Mouse (Mus musculus) macrophage (primary cell): Measurements from ENCODE around the gene A730071L15Rik. TPM values are rescaled to one million over a fixed set of nuclear protein-coding genes. Genes with fewer than 3 reads are reported as not detected.

Experiments
- H3K27ac ChIP-seq: fragments of 350-480 bp; formaldehyde crosslinking; 2 replicates; pipeline ENCODE4 v1.9.0; 2021
- H3K36me3 ChIP-seq: fragments of 350-480 bp; formaldehyde crosslinking; 2 replicates; pipeline ENCODE4 v1.9.0; 2021; ENCODE audit errors: inconsistent target
- H3K4me3 ChIP-seq: fragments of 350-480 bp; formaldehyde crosslinking; 2 replicates; pipeline ENCODE4 v1.9.0; 2021; ENCODE audit errors: inconsistent target
- H3K79me2 ChIP-seq: fragments of 350-480 bp; formaldehyde crosslinking; 2 replicates; pipeline ENCODE4 v1.9.0; 2021; ENCODE audit errors: inconsistent target
- WGBS: methylation state at CpG from one replicate; pipeline ENCODE4 v1.1.7; 2026; ENCODE audit warnings: inconsistent platforms; ENCODE audit not compliant: missing documents; 5-methylcytosine and 5-hydroxymethylcytosine counted together
- polyA plus RNA-seq: library from polyadenylated mRNA; stranded (reverse); fragments of 250-400 nt; gene quantifications from 3 replicates; pipeline ENCODE4 v1.2.4, GENCODE M21; 2018; ENCODE audit warnings: inconsistent platforms

The A730071L15Rik gene
- polyA plus RNA-seq, 1 experiment from 2014 or later = not detected

DNA sequence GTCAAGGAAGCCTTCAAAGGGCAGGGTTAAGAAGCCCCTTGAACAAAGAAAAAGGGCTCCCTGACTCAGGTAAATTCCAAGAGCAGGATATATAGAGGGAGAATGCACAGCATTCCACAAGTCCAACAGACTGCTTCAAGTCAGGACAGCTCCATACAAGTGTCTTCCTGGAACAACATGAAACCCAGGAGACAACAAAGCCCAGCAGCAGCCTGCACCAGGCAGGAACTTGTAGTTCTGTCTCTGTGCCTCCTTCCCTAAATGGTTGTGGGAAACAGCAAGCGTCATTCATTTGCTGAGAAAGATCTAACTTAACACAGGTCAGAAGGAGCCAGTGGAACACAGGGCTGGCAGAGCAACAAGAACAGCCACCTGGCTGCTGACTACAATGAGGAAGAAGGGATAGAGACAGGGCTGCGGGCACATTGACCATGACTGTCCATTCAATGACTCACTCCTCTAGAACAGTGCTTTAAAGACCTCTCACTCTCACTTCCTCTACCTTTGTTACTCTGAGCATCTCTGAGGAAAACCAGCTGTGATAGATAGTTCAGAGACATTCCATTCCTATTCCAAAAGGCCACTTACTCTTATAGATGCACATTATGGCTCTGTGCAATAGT, 30.7 kb upstream of the A730071L15Rik start:
- no peak overlapping the region for H3K27ac ChIP-seq
- WGBS = 23% methylated on average over 2 of the region's 2 CpGs
- H3K79me2 ChIP-seq = peaks cover 96% of the 10 kb centered on the region
- H3K4me3 ChIP-seq = no peak overlapping the region
- H3K36me3 ChIP-seq = no peaks in the 10 kb centered on the region

DNA sequence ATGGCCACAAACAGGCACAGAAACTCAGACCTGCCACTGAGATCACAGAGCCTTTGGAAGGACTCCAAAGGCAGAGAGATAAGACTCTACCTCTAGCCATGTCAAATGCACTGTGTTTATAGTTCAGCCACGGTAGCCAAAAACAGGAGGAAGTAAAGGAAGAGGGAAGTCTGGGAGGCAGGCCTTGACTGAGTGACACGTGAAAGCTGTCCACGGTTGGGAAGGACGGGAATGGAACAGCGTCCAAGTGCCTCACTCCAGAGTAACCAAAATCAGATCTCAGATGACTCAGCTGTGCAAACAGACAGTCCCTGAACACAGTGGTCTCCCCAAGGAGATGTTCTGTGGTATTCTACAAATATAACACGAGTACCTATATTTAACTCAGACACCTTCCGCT, 25.1 kb upstream of the A730071L15Rik start:
- Histone ChIP-seq H3K4me3 (no peak overlapping the region), H3K27ac (no peak overlapping the region), H3K36me3 (no peaks in the 10 kb centered on the region), H3K79me2 (peaks cover 99% of the 10 kb centered on the region)
- WGBS = 35% methylated on average over 7 of the region's 7 CpGs

DNA sequence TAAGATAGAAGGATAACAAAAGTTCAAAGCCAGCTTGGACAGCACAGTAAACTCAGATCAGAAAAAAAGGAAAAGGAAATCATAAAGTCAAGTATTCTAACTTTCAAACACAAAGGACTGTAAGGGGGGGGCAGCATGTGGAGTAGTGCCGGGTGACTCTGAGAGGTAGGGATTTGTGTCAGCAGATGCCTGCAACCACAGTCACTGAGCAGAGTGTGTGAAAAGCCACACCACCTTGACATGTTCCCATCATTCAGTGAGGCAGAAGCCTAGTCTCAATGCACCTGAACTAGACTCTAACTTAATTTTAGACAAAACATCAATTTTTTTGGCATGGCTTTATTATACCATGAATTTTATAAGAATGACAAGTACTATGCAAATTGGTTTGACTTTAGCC, 24.3 kb upstream of the A730071L15Rik start:
- H3K4me3 ChIP-seq = no peak overlapping the region
- 89% methylated on average over 1 of the region's 1 CpGs for WGBS
- no peak overlapping the region for H3K27ac ChIP-seq
- no peaks in the 10 kb centered on the region for H3K36me3 ChIP-seq
- peaks cover 99% of the 10 kb centered on the region for H3K79me2 ChIP-seq

DNA sequence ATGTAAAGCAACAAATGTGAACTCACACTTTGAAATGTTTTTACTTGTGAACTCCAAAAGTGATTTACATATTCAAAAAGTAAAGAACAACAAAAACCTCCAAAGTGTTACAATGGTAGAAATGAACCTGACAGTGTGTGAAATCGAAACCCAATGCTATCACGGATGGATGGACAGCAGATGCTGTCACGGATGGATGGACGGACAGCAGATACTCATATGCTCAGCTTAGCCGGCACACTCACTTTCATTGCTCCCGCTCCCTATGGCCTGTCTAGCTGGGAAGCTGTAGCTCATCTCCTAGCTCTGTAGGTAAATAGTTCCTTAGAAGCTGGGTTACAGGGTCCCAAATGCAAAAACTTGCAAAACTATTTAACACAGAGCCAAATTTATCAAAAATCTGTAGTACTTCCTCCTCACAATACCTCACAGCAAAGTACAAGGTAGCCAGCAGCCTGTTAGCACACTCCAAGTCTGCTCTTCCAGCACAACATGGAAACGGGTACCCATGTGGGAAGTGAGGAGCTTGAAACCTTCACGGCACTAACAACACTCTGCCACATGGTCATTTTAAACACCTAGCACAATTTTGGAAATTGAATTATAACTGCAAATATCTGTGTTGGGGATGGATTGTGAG, 21.9 kb upstream of the A730071L15Rik start:
- Histone ChIP-seq H3K4me3 (no peak overlapping the region), H3K27ac (no peak overlapping the region), H3K36me3 (no peaks in the 10 kb centered on the region), H3K79me2 (peaks cover 100% of the 10 kb centered on the region)
- WGBS = 94% methylated on average over 8 of the region's 8 CpGs

DNA sequence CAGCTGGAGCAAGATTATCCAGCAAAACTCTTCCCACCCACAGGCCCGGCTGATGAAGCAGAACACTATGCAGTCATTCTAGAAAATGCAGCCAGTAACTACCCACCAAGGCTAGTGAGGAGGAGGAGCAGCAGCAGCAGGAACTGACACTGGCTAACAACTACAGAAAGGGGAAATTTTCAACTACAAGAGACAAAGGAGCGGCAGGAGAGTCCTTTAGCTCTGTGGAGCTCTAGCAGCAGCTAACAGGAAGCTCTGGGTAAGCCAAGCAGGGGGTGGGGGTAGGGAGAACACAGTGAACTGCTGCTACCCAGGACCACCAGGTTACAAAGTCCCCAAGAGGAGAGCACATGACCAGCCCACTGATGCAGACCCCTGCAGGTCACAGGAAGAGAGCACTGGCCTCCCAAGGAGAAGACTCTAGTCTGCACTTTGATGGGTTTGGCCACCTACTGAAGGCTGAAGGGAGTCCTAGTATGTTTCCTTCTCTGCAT, 21.1 kb upstream of the A730071L15Rik start:
- H3K79me2 ChIP-seq = peaks cover 100% of the 10 kb centered on the region
- 0% methylated on average over 2 of the region's 2 CpGs for WGBS
- no peaks in the 10 kb centered on the region for H3K36me3 ChIP-seq
- H3K4me3 ChIP-seq = no peak overlapping the region
- H3K27ac ChIP-seq = peak overlapping the region; percentile 22

DNA sequence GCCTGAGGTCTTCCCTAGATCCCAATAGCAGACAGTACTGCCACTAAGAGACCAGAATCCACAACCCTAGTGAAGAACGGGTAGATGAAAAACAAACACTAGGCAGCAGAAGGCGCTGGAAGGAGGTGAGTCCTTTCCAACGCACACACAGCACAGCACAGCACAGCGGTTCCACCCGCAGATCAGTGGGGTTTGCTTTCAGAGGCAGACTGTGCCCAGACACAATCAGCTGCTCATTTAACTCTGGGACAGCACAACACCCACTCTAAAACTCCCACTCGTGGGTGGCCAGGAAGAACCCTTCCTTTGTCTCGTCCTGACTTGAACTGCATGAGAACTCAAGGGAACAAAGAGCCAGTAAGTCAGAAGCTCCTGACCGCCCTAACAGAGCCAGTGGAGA, 20.6 kb upstream of the A730071L15Rik start:
- Histone ChIP-seq H3K27ac (peak overlapping the region; percentile 22), H3K36me3 (no peaks in the 10 kb centered on the region), H3K79me2 (peaks cover 100% of the 10 kb centered on the region), H3K4me3 (no peak overlapping the region)
- WGBS = 58% methylated on average over 8 of the region's 8 CpGs

DNA sequence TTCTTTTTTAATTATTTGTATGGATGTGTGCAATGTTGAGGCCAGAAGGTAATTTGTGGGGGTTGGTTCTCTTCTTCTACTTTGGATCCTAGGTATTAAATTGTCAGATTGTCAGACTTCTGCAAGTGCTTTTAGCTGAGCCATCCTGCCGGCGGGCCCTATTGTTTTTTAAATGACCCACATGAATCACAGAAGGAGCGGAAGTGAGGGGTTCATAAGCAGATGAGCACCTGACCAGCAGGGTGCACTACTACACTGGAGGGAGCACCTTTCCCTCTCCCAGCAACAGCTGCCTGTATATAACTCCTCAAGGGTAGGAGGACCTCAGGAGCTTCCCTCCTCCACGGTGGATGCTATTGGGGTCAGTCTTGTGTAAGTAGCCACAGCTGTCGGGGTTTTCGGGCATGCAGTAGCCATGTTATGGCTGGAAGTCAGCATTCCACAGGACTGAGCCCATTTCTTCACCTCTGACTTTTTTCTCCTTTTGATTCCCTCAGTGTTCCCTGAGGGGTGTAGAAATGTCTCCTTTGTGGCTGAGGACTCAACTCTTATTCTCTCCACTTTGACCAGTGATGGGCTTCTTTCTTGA, 18.9 kb upstream of the A730071L15Rik start:
- 90% methylated on average over 6 of the region's 6 CpGs for WGBS
- Histone ChIP-seq H3K27ac (no peak overlapping the region), H3K4me3 (no peak overlapping the region), H3K79me2 (peaks cover 100% of the 10 kb centered on the region), H3K36me3 (0 out of 2 replicates have a peak, but pooled peaks cover 2% of the 10 kb centered on the region)

DNA sequence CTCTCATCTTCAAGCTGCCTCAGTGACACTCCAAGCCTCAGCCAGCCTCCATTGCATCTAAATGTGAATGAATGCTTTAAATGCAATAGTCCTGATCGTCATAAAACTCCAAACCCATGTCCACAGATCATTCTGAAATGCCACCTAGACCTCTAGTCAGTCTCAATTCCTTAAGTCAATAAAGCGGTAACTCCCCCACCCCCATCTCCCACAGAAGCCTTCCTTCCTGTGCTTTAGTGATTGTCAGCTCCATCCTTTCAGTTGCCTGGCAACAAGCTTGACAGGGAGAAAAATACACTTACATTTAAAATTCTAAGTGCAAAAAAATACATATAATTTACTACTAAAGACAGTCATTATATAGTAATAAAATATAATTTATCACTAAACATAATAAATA, 16.6 kb upstream of the A730071L15Rik start:
- H3K27ac ChIP-seq = no peak overlapping the region
- H3K79me2 ChIP-seq = peaks cover 100% of the 10 kb centered on the region
- 0 out of 2 replicates have a peak, but pooled peaks cover 5% of the 10 kb centered on the region for H3K36me3 ChIP-seq
- 91% methylated on average over 2 of the region's 2 CpGs for WGBS
- no peak overlapping the region for H3K4me3 ChIP-seq

DNA sequence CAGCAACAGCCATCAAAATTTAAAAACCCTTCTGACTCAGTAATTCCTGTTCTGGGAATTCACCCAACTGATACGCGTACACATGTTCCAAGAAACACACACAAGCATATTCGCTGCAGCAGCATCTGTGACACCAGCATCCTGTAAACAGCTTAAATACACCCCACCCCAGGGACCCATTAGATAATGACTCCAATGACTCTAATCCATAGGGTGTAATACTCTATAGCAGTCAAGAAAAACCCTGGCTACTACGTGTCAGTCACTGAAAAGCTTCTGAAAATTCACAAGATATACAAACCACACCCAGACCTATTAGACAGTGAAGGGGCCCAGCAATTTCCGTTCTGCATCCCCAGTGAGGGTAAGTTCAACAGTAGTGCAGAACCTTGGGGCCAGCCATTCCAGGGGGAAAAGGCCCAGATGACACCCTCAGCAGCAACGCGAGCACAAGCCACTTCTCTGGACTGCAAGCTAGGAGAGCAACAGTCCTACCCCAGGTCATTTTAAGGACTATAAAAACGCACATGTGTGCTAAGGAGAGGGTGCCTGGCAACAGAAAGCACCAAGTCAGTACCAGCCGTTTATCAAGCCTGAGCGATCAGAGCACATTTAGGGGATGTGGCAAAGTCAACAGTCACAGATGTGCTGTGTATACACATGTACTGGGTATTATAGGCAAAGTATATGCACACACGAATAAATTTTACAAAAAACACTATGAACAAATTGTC, 15.5 kb upstream of the A730071L15Rik start:
- Histone ChIP-seq H3K27ac (no peak overlapping the region), H3K4me3 (no peak overlapping the region), H3K36me3 (0 out of 2 replicates have a peak, but pooled peaks cover 5% of the 10 kb centered on the region), H3K79me2 (peaks cover 100% of the 10 kb centered on the region)
- 56% methylated on average over 11 of the region's 11 CpGs for WGBS

DNA sequence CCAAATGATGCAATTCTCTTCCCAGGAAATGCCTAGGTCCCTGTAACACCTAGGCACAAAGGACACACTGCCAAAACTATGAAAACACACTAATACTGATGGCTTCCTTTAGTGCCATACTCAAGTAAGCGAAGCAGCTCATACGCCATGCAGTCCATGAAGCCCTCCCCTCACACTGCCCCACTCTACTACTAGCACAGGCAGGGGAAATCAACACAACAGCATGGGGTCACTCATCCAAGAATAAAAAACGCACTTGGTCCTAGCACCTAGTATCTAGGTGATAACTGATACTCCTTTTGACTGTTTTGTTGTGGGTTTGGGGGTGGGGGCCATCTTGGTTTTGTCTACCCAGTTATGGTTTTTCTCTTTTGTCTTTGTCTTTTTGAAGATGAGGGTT, 12.4 kb upstream of the A730071L15Rik start:
- Histone ChIP-seq H3K79me2 (peaks cover 100% of the 10 kb centered on the region), H3K27ac (no peak overlapping the region), H3K4me3 (no peak overlapping the region), H3K36me3 (peaks cover 23% of the 10 kb centered on the region; the same call in 1 of the 2 replicates)
- WGBS = 89% methylated on average over 3 of the region's 3 CpGs

DNA sequence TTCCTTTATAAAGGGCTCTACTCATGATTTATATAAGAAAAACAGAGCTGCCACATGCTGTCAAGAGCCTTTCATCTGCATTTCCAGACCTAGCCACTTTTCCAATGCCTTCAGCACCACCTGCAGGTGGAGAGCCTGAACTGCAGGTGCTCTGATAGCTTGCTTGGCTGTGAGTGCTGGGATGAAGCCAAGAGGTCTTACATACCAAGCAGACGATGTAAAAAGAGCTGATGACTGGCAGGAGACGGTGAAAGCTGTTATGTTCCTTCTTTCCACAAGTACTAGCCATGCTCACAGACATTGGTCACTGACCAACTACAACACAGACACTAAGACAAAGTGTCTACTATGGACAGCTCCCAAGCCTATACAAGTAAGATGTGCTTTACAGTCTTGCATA, 12.0 kb upstream of the A730071L15Rik start:
- WGBS = 9% methylated on average over 2 of the region's 2 CpGs

DNA sequence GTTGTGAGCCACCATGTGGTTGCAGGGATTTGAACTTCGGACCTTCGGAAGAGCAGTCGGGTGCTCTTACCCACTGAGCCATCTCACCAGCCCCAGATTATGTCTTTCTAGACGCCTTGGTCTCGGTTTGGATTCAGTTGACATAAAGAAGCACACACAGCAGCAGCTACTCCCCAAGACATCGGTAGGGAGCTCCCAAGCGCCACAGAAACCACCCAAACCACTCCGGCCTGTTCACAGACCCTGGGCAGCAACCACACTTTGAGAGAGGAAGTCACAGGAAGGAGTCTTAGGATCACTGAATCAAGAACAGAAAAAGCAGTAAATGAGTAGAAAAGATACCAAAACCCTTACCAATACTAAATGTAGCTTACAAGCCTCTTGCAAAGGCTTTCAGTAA, 3.0 kb upstream of the A730071L15Rik start:
- Histone ChIP-seq H3K79me2 (peaks cover 81% of the 10 kb centered on the region), H3K36me3 (peaks cover 15% of the 10 kb centered on the region; the same call in 1 of the 2 replicates), H3K27ac (no peak overlapping the region), H3K4me3 (no peak overlapping the region)
- WGBS = 46% methylated on average over 8 of the region's 8 CpGs

More for the DNA sequence above, 12.0 kb upstream of the A730071L15Rik start:
- Histone ChIP-seq H3K4me3 (no peak overlapping the region), H3K27ac (no peak overlapping the region), H3K36me3 (peaks cover 28% of the 10 kb centered on the region; the same call in 1 of the 2 replicates), H3K79me2 (peaks cover 100% of the 10 kb centered on the region)

DNA sequence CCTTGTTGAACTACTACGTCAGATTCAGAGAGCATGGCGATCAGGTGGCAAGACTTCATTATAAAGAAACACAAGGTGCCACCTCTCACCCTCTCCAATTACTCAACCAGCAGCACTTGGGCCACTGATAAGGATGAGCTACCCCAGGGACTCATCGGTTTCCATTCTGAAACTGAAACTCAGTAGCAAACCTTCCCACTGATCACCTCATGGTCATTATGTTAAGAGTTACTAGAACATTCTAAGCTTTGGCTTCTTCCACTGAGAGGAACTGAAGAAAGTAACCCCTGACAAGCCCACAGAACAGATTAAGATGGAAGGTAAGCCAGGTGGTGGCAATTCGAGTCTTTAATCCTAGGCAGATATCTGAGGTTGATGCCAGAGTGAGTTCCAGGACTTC, 1.4 kb upstream of the A730071L15Rik start:
- Histone ChIP-seq H3K27ac (no peak overlapping the region), H3K79me2 (peaks cover 65% of the 10 kb centered on the region), H3K36me3 (no peaks in the 10 kb centered on the region), H3K4me3 (peak overlapping the region; percentile 92; the same call in 1 of the 2 replicates)
- WGBS = 74% methylated on average over 4 of the region's 4 CpGs

DNA sequence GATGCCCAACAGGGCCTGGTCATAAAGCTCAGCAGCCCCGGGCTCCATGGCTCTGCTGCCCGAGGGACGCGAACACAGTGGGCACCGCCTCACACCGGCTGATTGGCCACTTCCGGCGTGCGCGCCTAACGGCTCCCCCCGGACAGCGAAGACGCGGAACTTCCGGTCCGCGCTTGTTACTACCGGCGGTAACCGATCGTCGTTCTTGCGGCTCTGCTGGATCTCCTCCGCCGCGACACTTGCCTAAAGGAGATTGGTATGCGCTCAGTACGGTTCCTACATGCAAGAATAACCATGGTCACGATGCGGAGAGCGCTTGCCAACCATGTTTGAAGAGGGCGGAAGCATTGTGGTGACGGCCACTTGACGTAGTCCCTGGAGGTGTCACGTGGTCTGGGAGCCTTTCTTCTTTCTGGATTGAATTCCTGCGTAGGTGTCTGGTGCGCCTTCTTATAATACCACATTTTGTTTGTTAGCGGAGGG, 299 bp downstream of the A730071L15Rik start, which contains the start of gene Nudcd3:
Gene Nudcd3, minus strand, starts transcription at position 329 of the 483 bp plus-strand sequence.
- H3K36me3 ChIP-seq = no peaks in the 10 kb centered on the region
- under 1% methylated on average over 39 of the region's 39 CpGs for WGBS

More for the DNA sequence above, 299 bp downstream of the A730071L15Rik start, which contains the start of gene Nudcd3:
- peaks cover 48% of the 10 kb centered on the region for H3K79me2 ChIP-seq
- H3K27ac ChIP-seq = peak within 1 kb of the TSS; percentile 95
- peak within 1 kb of the TSS; percentile 92 for H3K4me3 ChIP-seq
